Mouse (Mus musculus) erythroid progenitor cell, adult 5-6 weeks (primary cell): Measurements from ENCODE around the gene Ccdc137. TPM values are rescaled to one million over a fixed set of nuclear protein-coding genes. Genes with fewer than 3 reads are reported as not detected.

Source experiments
- ATAC-seq: replicated peaks from 2 replicates; pipeline ENCODE4 v1.8.0; 2016; ENCODE audit warnings: moderate number of reproducible peaks, mild to moderate bottlenecking, moderate TSS enrichment, inconsistent platforms; ENCODE audit not compliant: poor library complexity, low FRiP score, severe bottlenecking
- total RNA-seq, 2 experiments: library from RNA; stranded (forward) in 1 of 2; stranded (reverse) in 1 of 2; fragments of 150-400 nt in 1 of 2; fragments of 186-747, 209-891 nt in 1 of 2; gene quantifications; 2 replicates each; pipeline versions ENCODE4 v1.2.3 to v1.2.4; 2015 to 2017; ENCODE audit warnings: low replicate concordance in 2 of 2

Gene Ccdc137
- total RNA-seq, 2 experiments from 2014 or later = 24.0 to 26.8 TPM

DNA sequence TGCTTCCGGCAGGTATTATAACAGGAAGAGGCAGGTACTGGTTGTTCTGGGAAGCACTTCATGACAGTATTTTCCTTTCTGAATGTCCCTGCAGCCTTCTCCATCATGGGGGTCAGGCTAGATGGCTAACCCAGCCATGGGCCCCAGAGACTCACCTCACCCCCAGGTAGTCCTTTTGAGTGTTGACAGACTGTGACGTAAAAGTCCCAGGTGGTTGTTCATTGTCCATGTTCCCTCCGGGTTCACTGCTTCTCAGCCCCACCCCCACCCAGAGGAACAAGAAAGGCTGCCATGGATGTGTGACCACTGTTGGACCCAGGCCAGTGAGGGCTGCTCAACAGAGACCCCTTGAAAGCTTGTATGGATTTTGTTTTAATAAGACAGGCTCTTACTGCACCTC lies 35.4 kb downstream of the Ccdc137 start:
- no peak for ATAC-seq

DNA sequence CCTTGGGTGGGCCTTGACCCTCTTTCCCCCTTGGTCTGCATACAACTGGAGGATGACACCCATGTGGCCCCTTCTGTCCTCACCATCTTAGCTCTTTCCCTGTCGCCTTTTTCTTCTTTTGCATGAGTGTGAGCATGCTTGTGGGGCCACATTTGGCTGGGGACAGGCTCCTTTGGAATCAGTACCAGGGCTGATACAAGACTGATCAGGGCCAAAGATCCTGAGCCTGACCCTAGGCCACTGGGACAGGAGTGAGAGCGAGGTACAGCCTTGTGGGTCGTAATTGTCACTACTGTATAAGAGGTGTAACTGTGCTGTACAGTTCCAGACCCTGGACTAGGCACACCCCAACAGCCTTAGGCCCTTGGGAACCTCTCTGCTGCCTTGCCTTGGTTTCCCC lies 36.0 kb downstream of the Ccdc137 start:
- ATAC-seq = no peak

DNA sequence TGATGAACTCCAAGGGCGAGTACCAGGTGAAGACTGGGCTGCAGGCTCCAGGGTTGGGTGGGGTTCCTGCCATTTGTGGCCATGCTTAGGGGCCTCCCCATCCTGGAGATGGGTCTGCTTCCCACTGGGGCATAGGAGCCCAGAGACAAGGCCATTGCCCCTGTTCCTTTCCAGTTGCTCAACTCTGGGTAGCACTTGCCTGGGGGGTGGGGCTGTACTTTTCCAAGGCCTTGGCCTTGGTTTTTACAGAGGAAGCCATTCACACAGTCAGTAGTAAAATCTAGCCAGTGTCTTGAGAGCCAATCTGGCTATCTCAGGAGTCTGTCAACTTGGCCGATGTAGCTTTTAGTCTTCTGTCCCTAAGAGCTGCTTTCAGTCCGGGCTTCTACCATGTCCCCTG lies 39.5 kb downstream of the Ccdc137 start:
- no peak for ATAC-seq

DNA sequence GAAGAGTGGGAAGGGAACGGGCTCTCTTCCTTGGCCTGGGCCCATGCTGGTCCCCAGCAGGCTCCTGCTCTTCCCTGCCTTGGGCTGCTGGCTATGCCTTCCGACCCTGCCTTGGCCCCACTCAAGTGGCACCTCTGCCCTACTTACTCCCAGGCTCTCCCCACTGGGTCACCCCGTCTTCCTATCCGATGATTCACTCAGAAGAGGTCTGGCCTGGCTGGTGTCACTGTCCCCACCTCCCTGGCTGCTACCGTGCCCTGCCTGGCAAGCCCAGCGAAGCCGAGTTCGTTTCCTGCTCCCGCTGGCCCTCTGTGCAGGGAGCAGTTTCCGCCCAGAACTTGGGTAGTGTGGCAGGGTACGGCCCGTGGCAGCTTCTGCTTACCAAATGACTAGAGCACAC lies 40.3 kb downstream of the Ccdc137 start:
- no peak for ATAC-seq

DNA sequence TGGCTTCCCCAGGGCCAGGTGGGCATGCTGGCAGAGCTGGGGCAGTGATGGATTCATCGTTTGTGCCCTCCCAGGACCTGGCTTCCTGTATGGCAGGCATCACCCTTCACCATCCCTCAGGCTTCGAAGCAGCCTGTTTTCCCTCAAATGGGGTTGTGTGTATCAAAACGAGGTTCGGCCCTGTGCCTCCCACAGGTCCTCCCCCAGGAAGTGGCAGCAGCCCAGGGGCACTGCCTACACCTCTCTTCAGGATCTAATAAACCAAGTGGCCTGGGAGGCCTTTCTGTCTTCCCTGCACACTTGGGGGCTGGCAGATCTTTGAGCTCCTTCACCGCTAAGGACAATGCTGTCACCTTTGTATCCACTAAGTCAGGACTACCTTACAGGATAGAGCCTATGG lies 41.0 kb downstream of the Ccdc137 start:
- ATAC-seq = no peak

DNA sequence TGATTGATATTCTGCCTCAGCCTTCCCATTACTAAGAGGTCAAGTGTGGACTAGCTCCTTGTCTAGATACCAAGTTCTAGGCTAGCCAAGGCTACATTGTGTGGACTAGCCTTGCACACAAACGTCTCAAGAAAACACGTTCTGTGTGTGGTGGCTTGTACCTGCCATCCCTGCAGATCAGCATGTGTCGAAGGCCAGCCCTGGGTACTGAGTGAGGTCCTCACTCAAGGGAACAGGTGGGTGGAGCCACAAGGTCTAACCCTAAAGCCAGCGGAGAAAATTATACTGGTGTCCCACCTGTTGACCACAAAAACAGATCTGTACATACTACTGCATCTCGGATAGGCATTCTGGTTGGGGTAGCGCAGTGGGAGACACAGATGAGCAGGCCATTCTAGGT lies 42.0 kb downstream of the Ccdc137 start:
- no peak for ATAC-seq

DNA sequence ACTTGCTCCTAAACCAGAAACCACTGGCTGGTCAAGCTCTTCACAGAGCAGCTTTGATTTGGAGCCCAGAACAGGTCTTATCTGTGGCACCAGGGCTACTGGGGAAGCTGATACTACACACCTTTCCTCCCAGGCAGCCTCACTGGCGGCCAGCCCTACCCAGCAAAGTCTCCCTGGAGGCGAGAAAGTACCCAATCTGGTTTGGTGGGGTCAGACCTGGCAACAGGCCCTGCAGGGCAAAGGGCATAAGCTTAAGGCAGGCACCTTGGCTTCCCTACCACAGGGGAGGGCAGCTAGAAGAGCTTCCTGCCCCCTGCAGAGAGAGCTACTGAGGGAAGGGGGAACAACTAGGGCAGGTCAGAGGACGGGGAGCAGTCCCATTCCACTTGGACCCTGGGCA lies 42.4 kb downstream of the Ccdc137 start:
- ATAC-seq = no peak

DNA sequence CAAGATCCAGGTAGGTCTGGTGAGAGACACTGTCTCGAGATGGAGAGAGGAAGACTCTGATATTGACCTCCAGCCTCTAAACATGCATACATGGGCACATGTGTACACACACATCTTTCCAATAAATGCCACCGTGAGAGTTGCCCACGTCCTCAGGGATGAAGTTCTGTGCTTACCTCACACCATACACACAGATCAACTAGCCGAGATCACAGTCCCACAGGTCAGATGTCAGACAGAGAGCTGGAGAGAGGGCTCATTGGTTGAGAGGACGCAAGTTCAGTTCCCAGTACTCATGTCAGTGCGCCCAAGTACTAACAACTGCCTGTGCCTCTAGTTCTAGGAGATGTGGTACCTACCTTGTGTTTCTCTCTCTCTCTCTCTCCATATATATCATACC lies 43.1 kb downstream of the Ccdc137 start:
- no peak for ATAC-seq

DNA sequence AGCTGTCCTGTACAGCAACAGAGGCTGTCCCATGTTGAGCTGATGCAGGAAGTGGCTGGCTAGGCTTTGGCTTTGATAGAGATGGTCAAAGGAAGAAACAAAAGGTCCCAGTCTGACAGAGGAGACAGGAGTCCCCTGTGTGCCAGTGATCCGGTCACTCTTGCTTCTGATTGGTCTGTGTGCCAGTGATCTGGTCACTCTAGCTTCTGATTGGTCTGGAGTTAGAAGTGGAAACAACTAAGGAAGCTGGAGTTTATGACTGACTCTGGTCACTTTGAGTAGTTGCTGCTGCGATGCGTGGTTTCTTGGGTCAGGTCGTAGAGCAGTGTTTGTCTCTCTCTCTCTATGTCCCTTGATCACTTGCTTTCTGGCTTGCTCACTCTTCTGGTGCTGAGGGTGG lies 43.8 kb downstream of the Ccdc137 start:
- ATAC-seq = no peak

DNA sequence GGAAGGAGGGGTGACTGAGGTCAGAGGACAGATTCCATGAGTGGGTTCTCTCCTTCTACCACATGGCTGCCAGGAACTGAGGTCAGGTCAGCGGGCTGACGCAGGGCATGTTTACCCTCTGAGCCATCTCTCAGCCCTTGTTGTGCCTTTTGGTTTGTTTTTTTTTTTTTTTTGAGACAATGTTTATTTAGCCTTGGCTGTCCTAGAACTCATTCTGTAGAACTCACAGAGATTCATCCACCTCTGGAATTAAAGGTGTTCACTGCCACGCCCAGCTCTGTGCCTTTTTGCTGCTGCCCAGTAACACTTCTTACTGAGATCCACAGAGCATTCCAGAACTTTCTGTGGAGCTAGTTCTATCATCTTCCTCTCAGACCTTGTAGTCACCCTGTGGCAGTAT lies 47.7 kb downstream of the Ccdc137 start:
- ATAC-seq = no peak

DNA sequence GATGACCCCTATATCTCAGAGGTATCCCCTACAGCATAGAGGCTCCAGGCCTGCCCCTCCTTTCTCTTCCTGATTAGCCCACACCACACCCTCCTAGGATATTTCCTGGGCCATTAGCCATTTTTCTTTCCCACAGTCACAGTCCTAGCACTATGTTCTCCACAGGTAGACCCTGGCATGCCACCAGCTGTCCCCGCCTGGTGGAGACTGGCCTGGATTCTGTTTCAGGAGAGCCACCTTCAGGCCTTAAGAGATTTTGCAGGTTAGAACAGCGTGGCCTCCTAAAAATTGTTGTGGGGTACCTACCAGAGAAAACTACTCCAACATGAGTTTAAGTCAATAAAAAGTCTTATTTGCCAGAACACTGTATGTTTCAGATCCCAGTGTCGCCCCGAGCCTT lies 49.0 kb downstream of the Ccdc137 start:
- ATAC-seq = no peak

DNA sequence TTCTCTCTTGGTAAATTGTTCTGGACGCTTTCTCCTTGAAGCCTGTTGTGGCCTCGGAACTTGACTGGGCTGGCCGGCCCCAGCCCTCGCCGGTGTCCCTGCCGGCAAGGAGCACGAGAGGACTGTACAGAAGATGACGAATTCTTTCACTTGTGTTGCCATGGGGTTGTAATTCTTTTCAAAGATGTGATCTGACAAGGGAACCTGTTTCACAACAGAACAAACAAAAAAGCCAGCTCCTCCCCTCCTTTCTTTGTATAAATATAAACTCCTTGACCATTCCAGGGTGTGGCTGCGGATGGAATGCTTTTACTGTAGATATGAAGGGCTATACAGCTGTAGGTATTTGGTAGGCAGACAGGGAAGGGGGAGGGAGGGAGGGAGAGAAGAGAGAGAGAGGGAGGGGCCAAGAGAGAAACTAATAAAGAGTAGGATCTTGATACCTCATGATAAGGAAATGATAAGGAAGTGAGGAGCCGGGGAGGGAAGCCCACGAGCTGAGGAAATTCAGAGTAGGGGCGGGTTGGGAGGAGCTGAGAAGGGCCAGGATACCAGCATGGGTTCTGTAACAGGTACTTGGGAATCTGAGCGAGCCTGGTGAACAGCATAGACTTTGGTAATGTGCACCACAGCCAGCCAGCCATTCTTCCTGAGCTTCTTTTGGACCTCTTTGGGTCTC lies 49.8 kb downstream of the Ccdc137 start:
- ATAC-seq = no peak

DNA sequence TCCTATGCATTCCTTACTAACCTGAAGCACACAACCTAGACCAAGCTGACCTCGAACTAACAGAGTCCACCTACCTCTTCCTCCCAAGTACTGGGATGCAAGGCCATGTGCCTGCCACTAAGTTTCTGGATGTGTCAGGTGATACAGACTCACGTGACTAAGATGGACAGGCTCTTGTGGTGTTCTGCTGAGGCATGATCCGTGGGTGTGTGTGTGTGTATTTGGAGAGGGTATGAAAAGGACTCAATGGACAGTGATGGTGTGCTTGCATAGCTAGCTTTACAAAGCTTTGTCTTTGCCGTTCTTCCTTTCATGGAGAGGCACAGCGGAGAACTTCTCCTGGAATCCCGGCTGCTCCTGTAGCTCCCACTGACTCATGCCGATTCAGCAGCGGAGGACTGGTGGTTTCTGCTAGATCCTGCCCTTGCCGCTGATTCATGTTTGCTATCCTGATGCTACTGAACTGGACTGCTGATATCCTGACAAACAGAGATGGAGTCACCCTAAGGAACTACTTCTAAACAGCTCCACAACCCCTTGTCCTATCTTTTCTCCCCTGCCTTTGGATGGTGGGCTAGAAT lies 50.5 kb downstream of the Ccdc137 start:
- ATAC-seq = no peak

DNA sequence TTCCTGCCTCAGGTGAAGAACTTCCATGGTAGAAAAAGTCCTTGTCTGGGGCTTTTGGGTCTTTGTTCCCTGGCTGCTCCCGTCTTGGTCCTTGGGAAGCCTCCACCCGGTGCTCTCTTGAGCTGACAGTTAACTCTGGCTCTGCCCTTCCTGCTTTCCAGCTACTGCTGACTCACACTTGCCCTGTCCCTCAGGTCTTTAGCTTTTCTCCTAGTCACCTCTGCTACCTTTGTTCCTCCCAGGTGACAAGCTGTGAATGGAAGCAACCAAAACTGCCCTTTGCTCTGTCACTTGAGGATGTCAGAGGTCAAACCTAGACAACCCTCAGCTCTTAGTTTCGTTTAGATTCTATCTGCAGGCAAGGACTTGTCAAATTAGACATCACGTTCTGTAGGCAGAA lies 52.0 kb downstream of the Ccdc137 start:
- ATAC-seq = 0 out of 2 replicates have a peak, but pooled peaks have one; percentile 37

DNA sequence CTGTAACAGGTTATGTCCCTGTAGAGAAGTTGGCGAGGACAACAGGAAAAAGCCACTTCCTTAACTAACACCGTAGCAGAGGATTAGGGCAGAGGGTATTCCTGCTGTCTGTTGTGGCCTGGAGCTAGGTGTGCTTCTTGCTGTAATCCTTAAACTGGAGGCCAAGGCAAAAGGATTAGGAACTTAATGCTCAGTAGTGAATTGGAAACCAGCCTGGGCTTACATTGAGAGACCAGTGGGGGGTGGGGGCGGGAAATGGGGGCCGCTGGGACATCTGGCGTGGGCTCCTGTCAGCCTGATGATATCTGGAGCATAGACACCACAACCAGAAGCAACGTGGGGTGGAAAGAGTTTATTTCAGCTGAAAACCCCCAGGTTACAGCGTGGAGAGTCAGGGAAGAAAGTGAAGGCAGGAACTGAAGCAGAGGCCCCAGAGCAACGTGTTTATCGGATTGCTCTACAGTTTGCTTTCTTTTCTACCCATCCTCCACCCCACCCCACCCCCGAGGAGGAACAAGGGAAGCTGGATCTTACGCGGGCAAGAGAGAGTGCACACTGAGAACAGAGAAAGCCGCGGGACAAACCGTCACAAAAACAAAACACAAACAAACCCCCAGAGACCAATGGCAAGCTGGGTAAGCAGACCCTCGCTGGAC lies 52.6 kb downstream of the Ccdc137 start:
- ATAC-seq = peak; percentile 74

DNA sequence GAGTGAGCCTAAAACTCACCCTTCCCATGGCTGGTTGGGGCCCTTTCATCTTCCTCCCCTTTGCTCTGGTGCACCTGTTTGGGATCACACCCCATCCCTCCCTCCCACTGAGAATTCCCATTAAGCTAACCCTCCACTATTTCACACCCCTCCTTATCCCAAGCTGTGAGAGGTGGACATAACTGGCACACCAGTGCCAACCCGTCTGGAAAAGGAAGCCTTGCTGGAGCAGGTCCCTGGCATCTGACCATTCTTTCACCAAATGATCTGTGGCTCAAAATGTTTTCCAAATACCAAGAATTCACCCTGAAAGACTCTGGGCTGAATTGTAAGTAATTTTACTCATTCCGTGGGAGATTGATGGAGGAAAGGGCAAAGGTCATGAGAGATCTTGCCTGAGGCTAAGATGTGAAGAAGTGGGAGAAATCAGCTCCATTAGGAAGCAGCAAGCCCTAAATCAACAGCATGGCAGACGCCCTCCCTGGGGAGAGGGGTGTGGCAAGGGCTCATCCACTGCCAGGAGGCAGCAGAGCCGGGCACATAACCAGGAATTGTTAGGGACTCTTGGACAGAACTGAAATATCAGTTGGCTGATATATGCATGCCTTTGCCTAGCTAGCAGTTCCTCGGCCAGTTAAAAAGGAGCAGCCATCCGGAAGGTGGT lies 55.0 kb downstream of the Ccdc137 start:
- ATAC-seq = no peak

Other genes with a start within 250 kb of the Ccdc137 start
- gene Bahcc1, start 225.2 kb upstream of the Ccdc137 start, total RNA-seq (2015; ENCODE audit: low replicate concordance) = 2.5 and 2.9 TPM in 2 replicates
- 1.4 TPM in 2 replicates for gene Bahcc1, start 225.2 kb upstream of the Ccdc137 start, total RNA-seq (2017; ENCODE audit: low replicate concordance)
- gene Actg1, start 109.6 kb upstream of the Ccdc137 start, total RNA-seq (2015; ENCODE audit: low replicate concordance) = 531 and 597 TPM in 2 replicates
- gene Actg1, start 109.6 kb upstream of the Ccdc137 start, total RNA-seq (2017; ENCODE audit: low replicate concordance) = 282 and 330 TPM in 2 replicates
- gene Fscn2, start 96.6 kb upstream of the Ccdc137 start, total RNA-seq (2015; ENCODE audit: low replicate concordance) = not detected in 2 replicates
- not detected in 2 replicates for gene Fscn2, start 96.6 kb upstream of the Ccdc137 start, total RNA-seq (2017; ENCODE audit: low replicate concordance)
- 6.1 and 8.0 TPM in 2 replicates for gene Faap100, start 79.4 kb upstream of the Ccdc137 start, total RNA-seq (2015; ENCODE audit: low replicate concordance)
- 2.0 and 9.4 TPM in 2 replicates for gene Faap100, start 79.4 kb upstream of the Ccdc137 start, total RNA-seq (2017; ENCODE audit: low replicate concordance)
- gene Nploc4, start 20.4 kb upstream of the Ccdc137 start, total RNA-seq (2015; ENCODE audit: low replicate concordance) = 35.2 and 47.6 TPM in 2 replicates
- gene Nploc4, start 20.4 kb upstream of the Ccdc137 start, total RNA-seq (2017; ENCODE audit: low replicate concordance) = 63.8 and 65.8 TPM in 2 replicates
- gene Tspan10, start 15.5 kb upstream of the Ccdc137 start, total RNA-seq (2015; ENCODE audit: low replicate concordance) = not detected in 2 replicates
- gene Tspan10, start 15.5 kb upstream of the Ccdc137 start, total RNA-seq (2017; ENCODE audit: low replicate concordance) = 0.13 and 1.8 TPM in 2 replicates
- gene Pde6g, start 4.6 kb upstream of the Ccdc137 start, total RNA-seq (2015; ENCODE audit: low replicate concordance) = not detected in 2 replicates
- not detected in 2 replicates for gene Pde6g, start 4.6 kb upstream of the Ccdc137 start, total RNA-seq (2017; ENCODE audit: low replicate concordance)
- gene Oxld1, start within 50 bp of the Ccdc137 start, total RNA-seq (2015; ENCODE audit: low replicate concordance) = 4.3 TPM in 1 of 2 replicates, not detected in the other
- gene Oxld1, start within 50 bp of the Ccdc137 start, total RNA-seq (2017; ENCODE audit: low replicate concordance) = 1.4 and 5.0 TPM in 2 replicates
- 13.8 and 22.0 TPM in 2 replicates for gene Arl16, start 9.5 kb downstream of the Ccdc137 start, total RNA-seq (2015; ENCODE audit: low replicate concordance)
- gene Arl16, start 9.5 kb downstream of the Ccdc137 start, total RNA-seq (2017; ENCODE audit: low replicate concordance) = 3.8 and 16.7 TPM in 2 replicates
- 10.8 and 17.6 TPM in 2 replicates for gene Mrpl12, start 26.5 kb downstream of the Ccdc137 start, total RNA-seq (2015; ENCODE audit: low replicate concordance)
- 11.6 and 13.7 TPM in 2 replicates for gene Mrpl12, start 26.5 kb downstream of the Ccdc137 start, total RNA-seq (2017; ENCODE audit: low replicate concordance)
- gene Slc25a10, start 33.7 kb downstream of the Ccdc137 start, total RNA-seq (2015; ENCODE audit: low replicate concordance) = 7.2 and 17.6 TPM in 2 replicates
- gene Slc25a10, start 33.7 kb downstream of the Ccdc137 start, total RNA-seq (2017; ENCODE audit: low replicate concordance) = 25.4 and 40.1 TPM in 2 replicates
- gene Gcgr, start 72.6 kb downstream of the Ccdc137 start, total RNA-seq (2015; ENCODE audit: low replicate concordance) = not detected in 2 replicates
- gene Gcgr, start 72.6 kb downstream of the Ccdc137 start, total RNA-seq (2017; ENCODE audit: low replicate concordance) = not detected in 2 replicates
- gene Mcrip1, start 91.6 kb downstream of the Ccdc137 start, total RNA-seq (2015; ENCODE audit: low replicate concordance) = 19.8 and 23.5 TPM in 2 replicates
- gene Mcrip1, start 91.6 kb downstream of the Ccdc137 start, total RNA-seq (2017; ENCODE audit: low replicate concordance) = 1.7 and 5.6 TPM in 2 replicates
- gene Ppp1r27, start 93.0 kb downstream of the Ccdc137 start, total RNA-seq (2015; ENCODE audit: low replicate concordance) = not detected in 2 replicates
- not detected in 2 replicates for gene Ppp1r27, start 93.0 kb downstream of the Ccdc137 start, total RNA-seq (2017; ENCODE audit: low replicate concordance)
- gene P4hb, start 115.1 kb downstream of the Ccdc137 start, total RNA-seq (2015; ENCODE audit: low replicate concordance) = 101 and 104 TPM in 2 replicates
- 112 and 141 TPM in 2 replicates for gene P4hb, start 115.1 kb downstream of the Ccdc137 start, total RNA-seq (2017; ENCODE audit: low replicate concordance)
- 134 and 150 TPM in 2 replicates for gene Arhgdia, start 123.5 kb downstream of the Ccdc137 start, total RNA-seq (2015; ENCODE audit: low replicate concordance)
- gene Arhgdia, start 123.5 kb downstream of the Ccdc137 start, total RNA-seq (2017; ENCODE audit: low replicate concordance) = 45.3 and 49.3 TPM in 2 replicates
- gene Alyref, start 140.2 kb downstream of the Ccdc137 start, total RNA-seq (2015; ENCODE audit: low replicate concordance) = 72.9 and 87.2 TPM in 2 replicates
- gene Alyref, start 140.2 kb downstream of the Ccdc137 start, total RNA-seq (2017; ENCODE audit: low replicate concordance) = 142 and 227 TPM in 2 replicates
- gene Anapc11, start 140.3 kb downstream of the Ccdc137 start, total RNA-seq (2015; ENCODE audit: low replicate concordance) = 28.1 and 35.0 TPM in 2 replicates
- 2.8 and 12.1 TPM in 2 replicates for gene Anapc11, start 140.3 kb downstream of the Ccdc137 start, total RNA-seq (2017; ENCODE audit: low replicate concordance)
- not detected in 2 replicates for gene Npb, start 150.4 kb downstream of the Ccdc137 start, total RNA-seq (2015; ENCODE audit: low replicate concordance)
- not detected in 2 replicates for gene Npb, start 150.4 kb downstream of the Ccdc137 start, total RNA-seq (2017; ENCODE audit: low replicate concordance)
- 13.3 and 14.7 TPM in 2 replicates for gene Pcyt2, start 159.8 kb downstream of the Ccdc137 start, total RNA-seq (2015; ENCODE audit: low replicate concordance)
- gene Pcyt2, start 159.8 kb downstream of the Ccdc137 start, total RNA-seq (2017; ENCODE audit: low replicate concordance) = 20.7 and 23.1 TPM in 2 replicates
- 59.9 and 61.3 TPM in 2 replicates for gene Sirt7, start 167.1 kb downstream of the Ccdc137 start, total RNA-seq (2015; ENCODE audit: low replicate concordance)
- gene Sirt7, start 167.1 kb downstream of the Ccdc137 start, total RNA-seq (2017; ENCODE audit: low replicate concordance) = 81.2 and 85.6 TPM in 2 replicates
- 36.0 TPM in 2 replicates for gene Mafg, start 175.5 kb downstream of the Ccdc137 start, total RNA-seq (2015; ENCODE audit: low replicate concordance)
- 71.3 and 91.6 TPM in 2 replicates for gene Mafg, start 175.5 kb downstream of the Ccdc137 start, total RNA-seq (2017; ENCODE audit: low replicate concordance)
- gene Pycr1, start 185.7 kb downstream of the Ccdc137 start, total RNA-seq (2015; ENCODE audit: low replicate concordance) = 2.1 TPM in 1 of 2 replicates, not detected in the other
- 1.1 TPM in 1 of 2 replicates, not detected in the other for gene Pycr1, start 185.7 kb downstream of the Ccdc137 start, total RNA-seq (2017; ENCODE audit: low replicate concordance)
- not detected in 2 replicates for gene Myadml2, start 190.0 kb downstream of the Ccdc137 start, total RNA-seq (2015; ENCODE audit: low replicate concordance)
- not detected in 2 replicates for gene Myadml2, start 190.0 kb downstream of the Ccdc137 start, total RNA-seq (2017; ENCODE audit: low replicate concordance)
- gene Notum, start 203.1 kb downstream of the Ccdc137 start, total RNA-seq (2015; ENCODE audit: low replicate concordance) = not detected in 2 replicates
- not detected in 2 replicates for gene Notum, start 203.1 kb downstream of the Ccdc137 start, total RNA-seq (2017; ENCODE audit: low replicate concordance)
- 33.1 and 41.4 TPM in 2 replicates for gene Aspscr1, start 214.9 kb downstream of the Ccdc137 start, total RNA-seq (2015; ENCODE audit: low replicate concordance)
- gene Aspscr1, start 214.9 kb downstream of the Ccdc137 start, total RNA-seq (2017; ENCODE audit: low replicate concordance) = 46.0 and 59.7 TPM in 2 replicates